Mouse (Mus musculus): Measurements from ENCODE around the gene Pias4.

- TF ChIP-seq CTCF (IDR thresholded peaks at IDR 0.05) (no peak), EP300 (IDR thresholded peaks at IDR 0.05) (peak; percentile 78)
These were observed 17.0 kb upstream of the Pias4 start for GRCm38 (mm10) chr10:81184765-81185164.

All from lung, postnatal 0 days (tissue).